Mouse (Mus musculus): Measurements from ENCODE around the gene Dnttip2. TPM values are rescaled to one million over a fixed set of nuclear protein-coding genes. Genes with fewer than 3 reads are reported as not detected.
A peak's percentile ranks its signal among the peaks of the same experiment; 100 is the strongest.

Gene Dnttip2
- polyA plus RNA-seq, 1 experiment from 2014 or later: 26.1 TPM

DNA sequence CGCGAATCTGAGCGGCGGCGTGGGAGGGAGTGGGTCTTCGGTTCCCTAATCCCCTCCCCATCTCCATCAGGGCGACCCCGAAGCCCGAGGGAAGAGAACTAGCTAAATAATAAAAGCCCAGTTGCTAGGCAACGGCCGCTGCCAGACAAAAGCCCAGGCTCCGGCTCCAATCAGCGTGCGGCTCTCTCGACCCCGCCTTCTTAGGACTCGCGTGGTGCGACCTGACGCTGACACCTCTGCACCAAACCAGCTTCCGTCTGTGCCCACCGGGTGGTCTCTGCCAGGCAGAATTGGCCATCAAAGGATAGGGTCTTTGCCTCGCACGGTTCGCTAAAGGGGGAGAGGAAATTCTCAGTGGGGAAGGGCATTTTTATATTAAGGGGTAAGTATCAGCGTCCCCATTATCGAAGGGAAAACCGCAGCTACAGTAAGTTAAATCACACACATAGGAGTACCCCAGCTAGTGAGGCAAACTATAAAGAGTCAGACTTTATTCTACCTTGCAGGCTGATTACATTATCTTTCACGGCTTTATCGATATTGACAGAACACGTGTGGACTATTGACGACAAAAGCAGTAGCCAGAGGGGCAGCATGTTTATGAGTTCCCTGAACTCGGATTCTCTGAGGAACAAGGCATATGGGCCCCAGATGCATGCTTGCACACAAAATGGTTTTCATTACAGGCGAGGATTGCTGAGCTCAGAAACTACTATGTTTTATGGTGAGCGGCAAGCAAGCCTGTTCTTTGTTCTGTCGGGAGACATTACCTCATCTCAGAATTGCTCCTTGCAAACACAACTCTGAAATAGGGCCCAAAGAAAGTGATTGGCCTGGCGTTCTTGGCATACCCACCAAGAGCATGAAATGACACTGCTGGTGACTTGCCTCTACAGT, 20.0 kb downstream of the Dnttip2 start, which contains the start of gene Bcar3:
Gene Bcar3 (plus strand): TSS at position 183 of the 897 bp plus-strand sequence.
- WGBS (ENCODE audit: insufficient replicate concordance): 10% methylated on average over 37 of the region's 37 CpGs
- Histone ChIP-seq H3K4me3 (ENCODE audit: low read depth, low read length) (peak within 1 kb of the TSS; percentile 87), H3K36me3 (ENCODE audit: control insufficient read depth, insufficient read depth) (no peaks in the 10 kb centered on the region), H3K9me3 (replicated peaks; ENCODE audit: control insufficient read depth, low read length) (no peaks in the 10 kb centered on the region), H3K27ac (ENCODE audit: low read length) (peak within 1 kb of the TSS; percentile 78), H3K4me2 (ENCODE audit: low read depth, low read length) (peak within 1 kb of the TSS; percentile 99), H3K27me3 (ENCODE audit: control insufficient read depth, insufficient read depth, low read depth, low read length) (peaks cover 7% of the 10 kb centered on the region; the same call in 1 of the 2 replicates), H3K9ac (ENCODE audit: low read depth, low read length) (peak within 1 kb of the TSS; percentile 81), H3K4me1 (ENCODE audit: control insufficient read depth, low read depth, low read length) (peaks cover 12% of the 10 kb centered on the region)
- ATAC-seq (ENCODE audit: low read depth): peak; percentile 12; the same call in 1 of the 2 replicates

DNA sequence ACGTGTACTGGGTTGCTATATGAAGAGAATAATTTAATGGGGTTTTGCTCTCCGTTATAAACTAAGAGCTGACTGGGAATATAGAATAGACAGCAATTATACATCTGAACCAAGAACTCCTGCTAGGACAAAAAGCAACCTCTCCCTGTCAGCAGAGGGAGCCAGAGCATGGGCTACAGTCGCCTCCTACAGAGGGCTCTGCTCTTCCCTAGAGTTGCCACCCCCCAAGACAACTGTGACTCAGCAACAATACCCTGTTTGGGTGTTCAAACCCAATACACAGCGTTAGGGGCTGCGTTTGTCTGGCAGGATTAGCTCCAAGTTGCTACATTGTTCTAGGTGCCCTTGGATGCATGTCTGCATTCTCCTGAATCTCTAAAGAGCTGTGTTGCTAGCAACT, 21.3 kb downstream of the Dnttip2 start:
- Histone ChIP-seq H3K9ac (ENCODE audit: low read depth, low read length) (no peak overlapping the region), H3K27ac (ENCODE audit: low read length) (no peak overlapping the region), H3K9me3 (replicated peaks; ENCODE audit: control insufficient read depth, low read length) (no peaks in the 10 kb centered on the region), H3K4me2 (ENCODE audit: low read depth, low read length) (no peak overlapping the region), H3K36me3 (ENCODE audit: control insufficient read depth, insufficient read depth) (no peaks in the 10 kb centered on the region), H3K4me3 (ENCODE audit: low read depth, low read length) (no peak overlapping the region), H3K27me3 (ENCODE audit: control insufficient read depth, insufficient read depth, low read depth, low read length) (peaks cover 7% of the 10 kb centered on the region; the same call in 1 of the 2 replicates), H3K4me1 (ENCODE audit: control insufficient read depth, low read depth, low read length) (peaks cover 12% of the 10 kb centered on the region)
- WGBS (ENCODE audit: insufficient replicate concordance): 9% methylated on average over 5 of the region's 5 CpGs
- peak; percentile 26 for ATAC-seq (ENCODE audit: low read depth)

DNA sequence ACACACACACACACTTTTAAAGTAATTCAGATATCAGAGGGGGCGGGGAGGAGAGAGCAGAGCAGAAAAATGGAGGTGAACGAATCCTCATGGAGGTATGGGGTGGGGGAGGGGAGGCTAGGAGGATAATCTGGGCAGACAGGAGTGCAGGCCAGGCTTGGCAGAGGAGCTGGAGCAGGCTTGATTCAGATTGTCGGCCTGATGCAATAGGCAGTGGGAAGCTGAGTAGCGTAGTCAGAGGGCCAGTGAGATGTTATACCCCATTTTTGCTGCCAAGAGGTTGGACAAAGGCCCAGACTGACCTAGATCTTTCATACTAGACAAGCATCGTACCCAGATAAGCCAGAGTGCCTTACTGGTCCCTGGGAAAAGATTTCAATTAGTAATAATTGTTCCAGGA, 22.8 kb downstream of the Dnttip2 start:
- H3K9me3 ChIP-seq (replicated peaks; ENCODE audit: control insufficient read depth, low read length): no peaks in the 10 kb centered on the region
- H3K9ac ChIP-seq (ENCODE audit: low read depth, low read length): no peak overlapping the region
- no peak overlapping the region for H3K27ac ChIP-seq (ENCODE audit: low read length)
- peaks cover 4% of the 10 kb centered on the region; the same call in 1 of the 2 replicates for H3K27me3 ChIP-seq (ENCODE audit: control insufficient read depth, insufficient read depth, low read depth, low read length)
- no peak overlapping the region for H3K4me2 ChIP-seq (ENCODE audit: low read depth, low read length)
- H3K4me3 ChIP-seq (ENCODE audit: low read depth, low read length): no peak overlapping the region
- no peak for ATAC-seq (ENCODE audit: low read depth)
- 62% methylated on average over 5 of the region's 5 CpGs for WGBS (ENCODE audit: insufficient replicate concordance)
- no peaks in the 10 kb centered on the region for H3K36me3 ChIP-seq (ENCODE audit: control insufficient read depth, insufficient read depth)
- peaks cover 12% of the 10 kb centered on the region for H3K4me1 ChIP-seq (ENCODE audit: control insufficient read depth, low read depth, low read length)

DNA sequence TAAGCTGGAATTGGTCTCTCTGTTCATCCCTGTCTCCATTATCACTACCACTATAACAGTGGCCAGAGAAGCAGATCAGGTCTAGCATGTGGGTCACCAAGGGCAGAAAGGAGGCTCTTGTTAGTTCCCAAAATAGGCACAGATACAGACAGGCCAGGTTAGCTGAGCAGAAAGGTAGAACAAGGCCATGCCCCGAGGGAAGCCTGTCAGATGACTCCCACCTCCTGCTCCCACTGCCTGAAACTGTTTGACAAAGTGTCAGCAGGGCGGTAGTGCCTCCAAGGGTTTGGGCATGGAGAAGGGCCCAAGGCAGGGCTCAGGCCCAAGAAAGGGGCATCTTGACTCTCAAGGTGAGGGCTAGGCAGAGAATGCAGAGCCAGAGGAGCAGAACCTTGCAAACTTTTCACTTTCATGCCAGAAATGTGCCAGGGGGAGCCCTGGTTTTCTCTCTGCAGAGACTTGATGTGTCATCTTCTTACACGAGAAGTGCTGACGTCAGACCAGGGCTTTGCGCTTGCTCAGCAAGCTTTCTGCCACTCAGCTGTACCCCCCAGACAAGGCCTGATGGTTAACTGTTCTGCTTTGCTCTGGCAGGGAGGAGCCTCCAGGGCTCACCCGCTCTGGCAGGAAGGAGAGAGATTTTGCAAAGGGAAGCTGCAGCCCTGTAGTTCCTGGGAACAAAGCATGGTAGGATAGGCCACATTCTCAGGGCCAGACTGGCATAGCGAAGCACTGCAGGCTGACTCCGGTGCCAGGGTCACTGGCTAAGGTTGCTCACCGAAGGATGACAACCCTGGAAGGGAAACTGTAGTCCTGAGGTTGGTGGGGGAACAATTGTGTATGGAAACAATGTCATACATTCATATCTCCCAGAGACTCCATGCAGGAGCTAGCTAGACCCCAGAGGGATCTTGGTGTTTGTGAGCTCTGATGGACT, 27.1 kb downstream of the Dnttip2 start:
- H3K4me1 ChIP-seq (ENCODE audit: control insufficient read depth, low read depth, low read length): no peaks in the 10 kb centered on the region
- H3K9ac ChIP-seq (ENCODE audit: low read depth, low read length): no peak overlapping the region
- H3K4me2 ChIP-seq (ENCODE audit: low read depth, low read length): no peak overlapping the region
- H3K4me3 ChIP-seq (ENCODE audit: low read depth, low read length): no peak overlapping the region
- WGBS (ENCODE audit: insufficient replicate concordance): 40% methylated on average over 9 of the region's 9 CpGs
- no peaks in the 10 kb centered on the region for H3K36me3 ChIP-seq (ENCODE audit: control insufficient read depth, insufficient read depth)
- H3K9me3 ChIP-seq (replicated peaks; ENCODE audit: control insufficient read depth, low read length): no peaks in the 10 kb centered on the region
- peak; percentile 53; the same call in 1 of the 2 replicates for ATAC-seq (ENCODE audit: low read depth)
- no peaks in the 10 kb centered on the region for H3K27me3 ChIP-seq (ENCODE audit: control insufficient read depth, insufficient read depth, low read depth, low read length)
- H3K27ac ChIP-seq (ENCODE audit: low read length): no peak overlapping the region

DNA sequence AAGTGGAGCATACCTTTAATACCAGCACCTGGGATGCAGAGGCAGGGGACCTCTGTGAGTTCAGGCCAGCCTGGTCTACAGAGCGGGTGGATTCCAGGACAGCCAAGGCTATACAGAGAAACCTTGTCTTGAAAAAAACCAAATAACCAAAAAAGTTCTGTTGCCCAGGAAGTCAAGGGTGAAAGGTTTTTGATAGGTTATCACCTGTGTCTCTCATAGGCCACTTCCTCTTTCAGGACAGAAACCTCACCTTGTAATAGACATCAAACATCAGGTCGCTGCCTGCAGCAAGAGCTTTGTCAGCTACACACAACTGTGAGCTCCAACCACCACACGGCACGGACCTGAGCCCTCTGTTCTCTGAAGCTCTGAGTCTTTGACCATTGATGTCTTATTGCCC, 30.4 kb downstream of the Dnttip2 start:
- H3K4me3 ChIP-seq (ENCODE audit: low read depth, low read length): no peak overlapping the region
- no peak overlapping the region for H3K9ac ChIP-seq (ENCODE audit: low read depth, low read length)
- no peaks in the 10 kb centered on the region for H3K4me1 ChIP-seq (ENCODE audit: control insufficient read depth, low read depth, low read length)
- H3K9me3 ChIP-seq (replicated peaks; ENCODE audit: control insufficient read depth, low read length): no peaks in the 10 kb centered on the region
- no peak overlapping the region for H3K27ac ChIP-seq (ENCODE audit: low read length)
- no peaks in the 10 kb centered on the region for H3K36me3 ChIP-seq (ENCODE audit: control insufficient read depth, insufficient read depth)
- H3K27me3 ChIP-seq (ENCODE audit: control insufficient read depth, insufficient read depth, low read depth, low read length): no peaks in the 10 kb centered on the region
- WGBS (ENCODE audit: insufficient replicate concordance): 52% methylated on average over 4 of the region's 4 CpGs
- no peak overlapping the region for H3K4me2 ChIP-seq (ENCODE audit: low read depth, low read length)
- ATAC-seq (ENCODE audit: low read depth): no peak

DNA sequence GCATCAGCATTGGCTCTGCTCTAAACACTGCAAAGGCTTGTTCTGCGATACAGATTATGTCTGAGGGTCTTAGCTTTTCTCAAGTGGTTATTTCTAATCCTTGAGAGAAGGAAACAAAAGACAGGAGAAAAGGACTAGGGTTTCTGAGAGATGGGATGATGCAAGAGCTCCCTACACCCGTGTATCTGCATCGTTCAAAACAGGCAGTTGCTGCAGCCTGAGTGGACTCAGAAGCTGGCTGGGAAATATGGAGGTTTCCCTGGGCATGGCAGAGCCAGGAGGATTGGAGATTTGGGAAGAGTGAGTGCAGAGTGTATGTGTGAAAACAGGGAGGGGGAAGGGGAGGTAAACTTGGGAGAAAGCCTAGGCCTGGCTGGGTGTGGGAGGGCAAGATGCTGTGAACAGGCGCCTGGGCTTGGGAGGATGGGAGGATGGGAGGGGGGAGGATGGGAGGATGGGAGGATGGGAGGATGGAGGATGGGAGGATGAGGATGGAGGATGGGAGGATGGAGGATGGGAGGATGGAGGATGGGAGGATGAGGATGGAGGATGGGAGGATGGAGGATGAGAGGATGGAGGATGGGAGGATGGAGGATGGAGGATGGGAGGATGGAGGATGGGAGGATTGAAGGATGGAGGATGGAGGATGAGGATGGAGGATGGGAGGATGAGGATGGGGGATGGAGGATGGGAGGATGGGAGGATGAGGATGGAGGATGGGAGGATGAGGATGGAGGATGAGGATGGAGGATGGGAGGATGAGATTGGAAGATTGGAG, 33.9 kb downstream of the Dnttip2 start:
- H3K4me3 ChIP-seq (ENCODE audit: low read depth, low read length): no peak overlapping the region
- 40% methylated on average over 4 of the region's 4 CpGs for WGBS (ENCODE audit: insufficient replicate concordance)
- H3K9me3 ChIP-seq (replicated peaks; ENCODE audit: control insufficient read depth, low read length): no peaks in the 10 kb centered on the region
- H3K27me3 ChIP-seq (ENCODE audit: control insufficient read depth, insufficient read depth, low read depth, low read length): no peaks in the 10 kb centered on the region
- no peak overlapping the region for H3K9ac ChIP-seq (ENCODE audit: low read depth, low read length)
- no peak overlapping the region for H3K27ac ChIP-seq (ENCODE audit: low read length)
- no peak overlapping the region for H3K4me2 ChIP-seq (ENCODE audit: low read depth, low read length)
- H3K4me1 ChIP-seq (ENCODE audit: control insufficient read depth, low read depth, low read length): no peaks in the 10 kb centered on the region
- ATAC-seq (ENCODE audit: low read depth): no peak
- H3K36me3 ChIP-seq (ENCODE audit: control insufficient read depth, insufficient read depth): no peaks in the 10 kb centered on the region

DNA sequence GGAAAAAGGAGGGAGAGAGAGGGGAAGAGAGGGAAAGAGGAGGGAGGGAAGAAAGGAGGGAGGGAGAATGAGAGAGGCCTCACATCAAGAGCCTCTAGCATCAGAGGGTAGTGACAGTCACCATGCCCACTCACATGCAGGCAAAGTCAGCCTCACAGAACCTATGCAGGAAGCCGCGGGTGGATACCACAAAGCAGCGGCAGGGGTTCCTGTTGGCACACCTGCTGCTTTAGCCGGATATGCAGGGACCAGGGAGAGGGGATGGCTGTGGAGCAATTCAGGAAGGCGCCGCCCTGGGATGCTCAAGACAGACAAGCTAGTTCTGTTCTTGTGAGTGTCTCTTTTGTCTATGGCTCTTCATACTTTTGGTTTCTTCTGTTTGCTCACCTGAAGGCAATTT, 34.8 kb downstream of the Dnttip2 start:
- no peak overlapping the region for H3K4me3 ChIP-seq (ENCODE audit: low read depth, low read length)
- 22% methylated on average over 6 of the region's 6 CpGs for WGBS (ENCODE audit: insufficient replicate concordance)
- H3K9me3 ChIP-seq (replicated peaks; ENCODE audit: control insufficient read depth, low read length): no peaks in the 10 kb centered on the region
- H3K9ac ChIP-seq (ENCODE audit: low read depth, low read length): no peak overlapping the region
- no peaks in the 10 kb centered on the region for H3K36me3 ChIP-seq (ENCODE audit: control insufficient read depth, insufficient read depth)
- peaks cover 3% of the 10 kb centered on the region for H3K4me1 ChIP-seq (ENCODE audit: control insufficient read depth, low read depth, low read length)
- ATAC-seq (ENCODE audit: low read depth): no peak
- H3K27ac ChIP-seq (ENCODE audit: low read length): no peak overlapping the region
- no peaks in the 10 kb centered on the region for H3K27me3 ChIP-seq (ENCODE audit: control insufficient read depth, insufficient read depth, low read depth, low read length)
- no peak overlapping the region for H3K4me2 ChIP-seq (ENCODE audit: low read depth, low read length)

DNA sequence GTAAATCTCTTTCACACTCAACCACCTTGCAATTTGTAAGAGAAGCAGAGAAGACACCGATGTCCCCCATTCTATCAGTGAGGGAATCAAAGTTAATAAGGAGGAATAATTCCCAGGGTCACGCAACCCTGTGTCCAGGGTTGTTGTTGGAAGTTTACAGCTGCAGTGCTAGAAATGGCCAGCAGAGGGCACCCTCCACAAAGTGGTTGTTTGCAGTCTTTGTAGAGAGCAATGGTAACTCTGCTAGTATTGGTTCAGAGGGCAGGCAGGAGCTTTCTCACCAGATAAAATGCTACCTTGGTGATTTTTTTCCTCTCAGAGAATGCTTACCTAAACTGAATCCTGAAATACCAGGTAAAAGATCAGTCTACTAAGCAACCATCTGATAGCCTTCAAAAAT, 37.9 kb downstream of the Dnttip2 start:
- Histone ChIP-seq H3K27ac (ENCODE audit: low read length) (no peak overlapping the region), H3K9ac (ENCODE audit: low read depth, low read length) (no peak overlapping the region), H3K4me2 (ENCODE audit: low read depth, low read length) (no peak overlapping the region), H3K4me1 (ENCODE audit: control insufficient read depth, low read depth, low read length) (peaks cover 4% of the 10 kb centered on the region), H3K27me3 (ENCODE audit: control insufficient read depth, insufficient read depth, low read depth, low read length) (no peaks in the 10 kb centered on the region), H3K9me3 (replicated peaks; ENCODE audit: control insufficient read depth, low read length) (no peaks in the 10 kb centered on the region), H3K36me3 (ENCODE audit: control insufficient read depth, insufficient read depth) (no peaks in the 10 kb centered on the region), H3K4me3 (ENCODE audit: low read depth, low read length) (no peak overlapping the region)
- no peak for ATAC-seq (ENCODE audit: low read depth)
- 11% methylated on average over 2 of the region's 2 CpGs for WGBS (ENCODE audit: insufficient replicate concordance)
